Mouse (Mus musculus) urinary bladder, postnatal 14 days (tissue): ENCODE measurements around the gene Pigyl.

Experiments
- DNase-seq: peaks from one replicate; pipeline ENCODE4 v3.0.0; 2021; ENCODE audit warnings: low spot score

Pigyl gene

DNA sequence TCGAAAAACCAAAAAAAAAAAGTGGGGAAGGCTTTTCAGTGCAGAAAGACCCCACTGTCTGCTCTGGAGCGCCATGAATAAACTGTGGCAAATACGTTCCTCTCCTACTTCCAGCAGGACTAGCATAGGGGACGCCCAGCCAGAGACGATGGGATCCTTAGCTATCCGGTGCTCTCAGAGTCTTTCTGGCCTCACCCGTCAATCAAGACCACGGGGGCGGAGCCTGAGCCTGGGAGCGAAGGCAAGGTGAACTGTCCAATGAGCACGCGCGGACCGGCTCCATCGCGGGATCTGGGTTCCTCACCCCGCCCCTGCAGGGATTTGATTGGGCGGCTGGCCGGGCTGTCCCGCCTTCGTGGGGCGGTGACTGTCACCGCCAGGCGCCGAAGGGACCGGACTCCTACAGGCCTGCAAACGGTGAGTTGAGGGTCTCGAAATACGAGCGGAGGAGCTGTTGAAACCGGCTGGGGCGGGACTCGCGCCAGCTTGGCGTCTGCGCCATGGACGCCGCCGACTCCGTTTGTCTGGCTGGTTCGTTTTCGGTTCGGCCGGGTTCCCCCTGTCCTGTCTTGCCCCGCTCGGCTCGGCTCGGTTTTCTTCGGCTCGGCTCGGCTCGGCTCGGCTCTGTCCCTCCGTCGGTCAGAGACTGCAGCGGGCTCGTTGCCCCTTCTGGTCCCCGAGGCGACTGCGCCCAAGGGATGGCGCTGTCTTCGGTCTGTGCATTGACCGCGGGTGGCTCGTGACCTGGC lies at the start of gene Pigyl:
Gene Pigyl (plus strand): TSS at position 350 of the 749 bp plus-strand sequence.
- peak; percentile 100 for DNase-seq

DNA sequence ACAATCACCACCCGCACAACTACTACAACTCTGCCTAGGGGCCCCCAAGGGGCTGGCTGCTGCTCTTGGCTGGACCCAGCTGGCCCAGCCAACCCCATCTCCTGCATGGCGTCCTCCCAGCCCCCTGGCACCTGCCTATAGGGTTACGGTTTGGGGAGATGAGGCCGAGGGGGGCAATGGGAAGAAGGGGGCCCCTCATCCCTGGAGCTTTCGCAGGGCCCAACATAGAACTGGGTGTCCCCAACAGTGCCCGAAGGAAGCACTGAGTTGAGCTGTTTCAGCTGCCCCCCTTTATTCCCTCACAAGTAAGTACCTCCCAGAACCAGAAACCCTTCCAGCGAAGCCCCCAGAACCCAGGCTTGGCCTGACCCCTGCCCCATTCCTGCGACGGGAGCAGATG lies 48.5 kb upstream of the Pigyl start:
- DNase-seq = no peak

DNA sequence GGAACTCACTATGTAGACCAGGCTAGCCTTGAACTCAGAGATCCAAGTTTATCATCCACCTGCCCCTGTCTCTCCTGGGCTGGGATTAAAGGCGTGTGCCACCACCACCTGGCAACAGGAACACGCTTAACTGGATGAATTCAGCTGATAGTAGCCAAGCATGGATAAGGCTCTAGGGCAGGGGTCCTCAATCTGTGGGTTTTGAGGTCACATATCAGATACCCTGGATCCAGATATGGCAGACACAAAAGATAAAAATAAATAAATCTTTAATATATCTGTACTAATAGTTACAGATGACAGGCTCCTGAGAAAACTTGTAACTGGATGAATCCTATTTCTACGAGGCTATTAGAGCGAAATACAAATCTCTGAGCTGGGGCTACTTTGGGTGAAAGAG lies 41.0 kb upstream of the Pigyl start:
- DNase-seq = no peak

DNA sequence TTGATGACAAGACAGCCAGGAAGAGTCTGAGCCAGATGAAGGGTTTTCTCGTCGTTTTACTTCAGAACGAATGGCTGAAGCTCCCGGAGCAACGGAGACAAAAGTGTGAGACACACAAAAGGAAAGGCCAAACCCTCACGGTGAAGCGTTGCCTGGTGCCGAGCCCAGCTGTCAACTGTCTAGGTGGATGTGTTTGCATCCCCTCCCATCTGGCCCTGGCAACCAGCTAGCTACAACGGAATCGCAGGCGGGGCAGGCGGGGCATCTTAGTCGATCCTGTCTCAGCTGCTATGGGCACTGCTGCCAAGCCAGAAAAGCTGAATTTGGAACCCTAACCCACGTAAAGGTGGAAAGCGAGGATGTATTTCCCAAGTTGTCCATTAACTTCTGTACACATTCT lies 40.6 kb upstream of the Pigyl start:
- DNase-seq = no peak

DNA sequence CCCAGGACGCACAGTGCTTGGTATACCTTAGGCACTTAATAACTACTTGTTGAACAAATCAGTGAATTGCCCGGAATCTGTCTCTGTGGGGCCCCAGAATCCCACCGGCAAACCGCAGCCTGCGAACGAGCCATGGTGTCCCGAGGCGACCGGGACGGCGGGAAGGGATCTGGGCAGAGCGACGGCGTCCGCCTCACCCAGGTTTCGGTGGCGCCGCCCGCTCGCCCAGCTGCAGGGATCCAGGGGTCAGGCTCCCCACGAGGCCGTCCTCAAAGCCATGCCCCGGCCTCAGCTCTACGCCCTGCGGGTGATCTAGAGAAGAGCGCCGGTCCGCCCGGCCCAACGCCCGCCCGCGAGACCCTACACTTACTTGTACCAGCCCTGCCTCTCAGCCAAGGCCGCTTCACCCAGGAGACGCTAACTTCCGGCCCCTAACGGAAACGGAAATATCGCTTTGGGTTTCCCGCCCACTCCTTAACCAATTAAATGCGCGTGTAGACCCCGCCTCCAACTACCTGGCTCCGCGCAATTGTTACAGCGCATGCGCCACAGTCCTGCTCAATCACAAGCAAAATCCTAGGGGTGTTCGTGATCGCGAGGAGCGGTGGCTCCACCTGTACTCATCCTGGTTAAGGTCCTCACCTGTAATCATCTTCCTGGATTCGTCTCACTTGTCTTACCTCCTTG lies 39.8 kb upstream of the Pigyl start, which contains the start of gene Elof1:
Gene Elof1 (minus strand): TSS at position 433 of the 687 bp plus-strand sequence.
- DNase-seq = peak; percentile 94

DNA sequence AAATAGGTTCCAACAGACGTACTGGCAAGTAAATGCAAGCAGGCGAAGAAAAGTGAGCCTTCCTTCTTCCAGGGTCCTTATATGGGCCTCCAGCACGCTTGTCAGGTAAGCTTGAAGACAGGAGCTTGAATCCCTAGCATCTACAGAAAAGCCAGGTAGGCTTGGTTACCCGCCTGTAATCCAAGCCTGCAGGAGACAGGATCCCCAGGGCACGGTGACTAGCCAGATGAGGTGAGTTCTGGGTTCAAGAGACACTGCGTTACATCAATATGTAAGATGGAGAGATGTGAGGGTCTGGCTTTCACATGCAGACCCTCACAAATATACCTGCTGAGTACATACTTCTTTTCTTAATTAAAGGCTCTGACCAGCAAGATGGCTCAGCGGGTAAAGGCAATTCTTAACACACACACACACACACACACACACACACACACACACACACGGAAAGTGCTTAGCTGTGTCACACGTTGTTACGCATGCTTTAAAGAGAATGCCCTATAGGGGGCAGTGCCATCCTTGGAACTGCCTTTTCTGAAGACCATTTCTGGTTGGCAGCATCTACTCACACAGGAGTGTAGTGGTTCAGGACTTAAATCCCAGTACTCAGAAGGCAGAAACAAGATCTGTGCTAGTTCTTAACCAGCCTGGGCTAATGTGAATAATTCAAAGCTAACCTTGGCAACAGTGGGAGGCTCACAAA lies 38.7 kb upstream of the Pigyl start:
- peak; percentile 58 for DNase-seq

DNA sequence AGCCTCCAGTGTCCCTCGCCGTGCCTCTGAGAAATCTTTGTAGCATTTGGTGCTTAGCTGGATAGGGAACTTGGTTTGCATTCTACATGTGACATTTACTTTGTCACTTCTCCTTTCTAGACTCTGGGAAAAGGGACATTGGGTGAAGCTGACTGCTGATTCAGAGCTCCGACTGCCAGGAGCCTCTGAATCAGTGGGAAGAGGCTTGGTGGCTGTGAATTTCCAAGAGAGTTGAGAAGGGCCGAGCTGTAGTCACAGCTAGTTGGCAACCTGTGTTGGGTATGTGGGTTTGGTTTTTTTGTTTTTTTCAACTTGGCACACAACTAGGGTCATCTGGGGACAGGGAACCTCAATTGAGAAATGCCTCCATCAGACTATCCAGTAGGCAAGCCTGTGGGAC lies 37.1 kb upstream of the Pigyl start:
- no peak for DNase-seq

DNA sequence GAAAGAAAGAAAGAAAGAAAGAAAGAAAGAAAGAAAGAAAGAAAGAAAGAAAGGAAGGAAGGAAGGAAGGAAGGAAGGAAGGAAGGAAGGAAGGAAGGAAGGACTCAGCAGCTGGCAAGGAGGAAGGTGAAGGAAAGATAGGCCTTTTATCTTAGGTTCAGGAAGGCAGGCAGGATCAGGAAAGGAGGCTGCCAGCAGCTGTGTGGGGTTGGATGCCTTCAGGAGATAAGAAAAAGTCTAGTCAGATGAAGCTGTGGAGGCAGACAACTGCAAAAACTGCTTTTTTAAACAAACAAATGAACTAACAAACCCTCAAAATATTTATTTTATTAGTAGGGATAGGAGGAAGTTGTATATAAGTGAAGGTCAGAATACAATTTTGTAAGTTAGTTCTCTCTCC lies 35.1 kb upstream of the Pigyl start:
- DNase-seq = no peak

DNA sequence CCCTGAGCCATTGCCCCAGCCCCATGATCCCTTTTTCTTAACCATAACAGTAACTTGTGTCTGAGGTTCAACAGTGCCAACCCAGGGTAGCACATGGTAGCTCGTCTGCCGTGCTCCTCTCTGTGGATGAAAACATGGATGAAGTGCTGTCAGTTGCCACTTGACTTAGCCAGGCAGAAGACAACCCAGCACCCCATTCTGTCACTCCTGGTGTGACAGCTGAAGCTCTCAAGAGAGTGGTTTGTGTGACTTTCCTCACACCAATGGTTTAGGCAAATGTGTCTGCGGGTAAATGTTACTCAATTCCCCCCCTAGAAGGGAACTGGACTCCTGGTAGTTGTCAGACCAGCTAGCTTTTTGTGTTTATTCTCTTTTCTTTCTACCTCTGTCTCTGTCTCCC lies 34.6 kb upstream of the Pigyl start:
- DNase-seq = no peak

DNA sequence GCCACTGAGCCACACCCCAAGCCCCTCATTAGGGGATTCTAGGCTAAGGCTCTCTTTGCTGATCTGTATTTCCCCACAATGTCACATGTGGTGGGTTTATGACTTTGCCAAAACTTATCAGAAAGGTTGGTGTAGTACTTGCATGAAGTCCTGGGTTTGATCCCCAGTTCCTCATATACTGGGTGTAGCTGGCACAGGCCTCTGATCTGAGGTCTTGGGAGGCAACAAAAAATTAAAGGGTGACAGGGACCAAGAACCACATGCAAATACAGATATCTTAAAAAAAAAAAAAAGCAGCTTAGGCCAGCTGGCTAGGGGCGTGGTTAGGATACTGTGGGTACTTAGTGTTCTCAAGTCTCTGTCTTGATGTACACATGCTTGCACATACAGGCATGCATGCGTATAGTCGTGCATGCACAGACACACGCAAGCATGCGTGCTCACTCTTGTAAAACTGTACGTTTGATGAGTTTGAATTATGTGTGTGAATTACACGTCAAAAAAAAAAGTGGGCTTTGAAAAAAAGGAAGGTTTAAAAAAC lies 33.5 kb upstream of the Pigyl start:
- no peak for DNase-seq

DNA sequence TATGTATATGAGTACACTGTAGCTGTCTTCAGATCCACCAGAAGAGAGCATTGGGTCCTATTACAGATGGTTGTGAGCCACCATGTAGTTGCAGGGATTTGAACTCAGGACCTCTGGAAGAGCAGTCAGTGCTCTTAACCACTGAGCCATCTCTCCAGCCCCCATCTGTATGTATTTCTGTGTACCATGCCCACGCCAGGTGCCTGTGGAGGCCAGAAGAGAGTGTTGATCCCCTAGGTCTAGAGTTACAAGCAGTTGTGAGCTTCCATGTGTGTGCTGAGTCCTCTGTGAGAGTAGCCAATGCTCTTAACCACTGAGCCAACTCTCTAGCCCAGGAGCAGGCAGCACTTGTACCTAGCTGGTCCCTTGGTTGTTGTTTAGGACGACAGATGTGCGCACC lies 32.5 kb upstream of the Pigyl start:
- DNase-seq = no peak

DNA sequence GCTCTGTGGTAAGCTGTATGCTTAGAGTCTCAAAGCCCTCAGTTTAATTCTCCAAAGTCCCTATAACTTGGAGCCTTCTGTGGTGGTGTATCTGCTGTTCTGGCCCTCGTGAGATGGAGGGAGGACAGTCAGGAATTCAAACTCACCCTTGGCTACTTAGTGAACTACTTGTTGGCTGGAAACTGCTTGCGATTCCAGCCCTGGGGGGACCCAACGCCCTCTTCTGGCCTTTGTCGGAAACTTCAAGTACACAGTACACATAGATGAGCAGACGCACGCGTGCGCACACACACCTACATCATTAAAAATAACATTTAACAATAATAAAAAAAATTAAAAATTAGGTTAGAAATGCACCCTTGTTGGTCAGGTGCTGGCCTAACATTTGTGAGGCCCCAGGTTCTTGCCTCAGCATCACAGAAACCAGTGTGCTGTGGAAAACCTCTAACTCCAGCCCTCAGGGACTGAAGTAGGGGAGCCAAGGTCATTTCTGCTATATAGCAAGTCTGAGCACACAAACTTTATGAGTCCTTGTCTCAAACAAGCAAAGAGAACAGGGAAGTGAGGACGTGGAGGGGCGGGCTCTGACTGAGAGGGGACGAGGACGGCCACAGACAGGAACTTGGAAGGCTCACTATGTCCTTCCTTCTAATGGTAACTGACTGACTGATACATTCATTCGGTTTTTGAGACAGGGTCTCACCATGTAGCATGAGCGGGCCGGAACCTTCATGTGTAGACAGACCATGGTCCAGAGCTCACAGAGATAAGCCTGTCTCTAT lies 31.2 kb upstream of the Pigyl start:
- DNase-seq = no peak

DNA sequence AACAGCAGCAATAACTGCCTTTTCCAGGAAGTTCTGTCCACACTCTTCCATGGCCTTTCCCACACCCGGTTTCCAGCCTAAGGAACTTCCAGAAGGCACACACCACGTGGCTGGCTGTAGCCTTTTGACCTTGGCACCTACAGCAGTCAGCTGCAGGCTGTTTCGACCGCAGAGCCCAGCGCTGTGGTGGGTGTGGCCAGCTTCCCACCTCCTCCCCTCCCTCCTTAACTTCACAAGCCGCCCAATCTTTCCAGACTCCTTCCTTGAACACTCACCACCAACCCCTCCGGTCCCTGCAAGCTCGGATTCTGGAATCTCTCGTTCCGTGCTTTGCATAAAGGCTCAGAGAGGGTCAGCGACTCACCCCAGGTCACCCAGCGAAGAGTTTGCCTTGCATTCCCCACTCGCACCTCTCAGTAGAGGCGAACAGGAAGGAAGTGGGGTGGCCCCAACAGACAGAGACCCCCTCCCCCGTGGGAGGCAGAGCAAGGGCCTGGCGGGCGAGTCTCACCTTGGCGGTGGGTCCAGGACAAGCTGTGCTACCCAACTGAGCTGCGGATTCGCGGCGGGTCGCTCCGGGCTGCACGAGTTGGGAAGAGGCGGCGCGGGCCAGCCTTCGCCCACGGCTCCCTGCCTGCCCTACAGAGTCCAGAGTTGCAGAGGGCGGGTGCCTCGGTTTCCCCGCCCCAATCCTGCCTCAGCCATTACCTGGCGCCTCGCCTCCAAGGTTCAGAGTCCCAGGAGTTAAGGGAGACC lies 25.2 kb upstream of the Pigyl start:
- peak; percentile 47 for DNase-seq

DNA sequence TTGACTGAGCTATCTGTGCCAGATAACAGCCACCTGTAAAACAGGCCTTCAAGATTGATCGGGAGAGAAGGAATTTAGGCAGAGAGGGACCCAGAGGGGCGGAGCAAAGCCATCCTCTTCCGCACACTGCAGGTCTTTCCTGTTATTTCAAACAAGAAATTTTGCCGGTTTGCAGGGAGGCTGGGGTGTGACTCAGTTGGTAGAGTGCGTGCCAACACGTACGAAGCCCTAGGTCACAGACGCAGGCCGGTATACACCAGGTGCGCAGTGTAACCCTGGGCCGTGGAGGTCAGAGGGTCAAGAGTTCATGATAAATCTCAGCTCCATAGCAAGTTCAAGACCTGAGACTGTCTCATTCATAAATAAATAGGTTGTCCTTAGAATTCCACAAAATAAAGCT lies 24.4 kb upstream of the Pigyl start:
- no peak for DNase-seq

DNA sequence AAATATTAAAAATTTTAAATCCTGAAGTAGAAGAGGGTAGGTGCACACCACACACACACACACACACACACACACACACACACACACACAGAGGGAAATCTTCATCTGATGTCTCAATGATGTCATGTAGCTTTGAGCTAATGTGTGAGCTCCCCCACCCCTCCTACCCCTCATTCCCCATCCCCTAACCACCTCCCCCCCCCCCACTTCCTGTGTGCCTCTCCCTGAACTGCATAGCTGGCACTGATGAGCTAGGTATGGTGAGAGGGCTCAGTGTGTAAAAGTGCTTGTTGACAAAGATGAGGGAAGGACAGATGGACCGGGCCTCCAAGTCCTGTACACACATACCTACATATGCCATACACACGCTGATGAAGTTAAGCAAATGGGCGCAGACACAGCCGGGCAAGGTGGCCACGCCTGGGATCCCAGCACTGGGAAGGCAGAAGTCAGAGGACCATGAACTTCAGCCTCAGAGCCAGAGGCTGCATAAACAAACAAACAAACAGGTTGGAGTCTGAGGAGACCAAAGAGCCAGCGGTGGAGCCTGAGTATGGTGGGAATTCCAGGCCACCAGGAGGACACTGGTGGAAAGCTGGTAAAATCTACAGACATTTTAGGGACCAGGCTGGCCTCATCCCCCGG lies 22.3 kb upstream of the Pigyl start:
- DNase-seq = no peak

DNA sequence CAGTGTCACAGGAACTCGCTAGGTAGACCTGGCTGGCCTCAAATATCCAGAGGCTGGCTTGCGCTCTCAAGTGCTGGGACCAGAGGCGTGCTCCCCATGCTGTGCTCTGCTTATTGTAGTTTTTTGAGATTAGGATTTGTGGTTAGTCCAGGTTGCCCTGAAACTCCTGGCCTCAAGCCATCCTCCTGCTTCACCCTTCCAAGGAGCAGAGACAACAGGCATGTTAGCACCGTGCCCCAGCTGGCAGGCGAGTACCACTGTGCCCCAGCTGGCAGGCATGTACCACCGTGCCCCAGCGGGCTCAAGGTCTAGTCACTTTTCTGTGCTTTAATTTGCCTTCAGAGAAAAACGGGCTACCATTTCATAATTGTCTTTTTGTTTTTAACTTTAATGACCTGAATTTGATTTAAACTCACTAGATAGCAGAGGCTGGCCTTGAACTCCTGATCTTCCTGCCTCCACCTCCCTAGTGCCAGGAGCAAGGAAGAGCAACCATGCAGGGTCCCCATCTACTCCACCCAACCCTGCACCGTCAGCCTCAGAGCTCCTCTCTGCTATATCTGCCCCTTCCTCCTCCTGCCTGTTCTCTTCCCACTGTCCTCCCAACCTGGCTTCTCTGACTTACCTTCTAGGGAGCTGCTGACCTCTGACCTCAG lies 21.5 kb upstream of the Pigyl start:
- DNase-seq = no peak

DNA sequence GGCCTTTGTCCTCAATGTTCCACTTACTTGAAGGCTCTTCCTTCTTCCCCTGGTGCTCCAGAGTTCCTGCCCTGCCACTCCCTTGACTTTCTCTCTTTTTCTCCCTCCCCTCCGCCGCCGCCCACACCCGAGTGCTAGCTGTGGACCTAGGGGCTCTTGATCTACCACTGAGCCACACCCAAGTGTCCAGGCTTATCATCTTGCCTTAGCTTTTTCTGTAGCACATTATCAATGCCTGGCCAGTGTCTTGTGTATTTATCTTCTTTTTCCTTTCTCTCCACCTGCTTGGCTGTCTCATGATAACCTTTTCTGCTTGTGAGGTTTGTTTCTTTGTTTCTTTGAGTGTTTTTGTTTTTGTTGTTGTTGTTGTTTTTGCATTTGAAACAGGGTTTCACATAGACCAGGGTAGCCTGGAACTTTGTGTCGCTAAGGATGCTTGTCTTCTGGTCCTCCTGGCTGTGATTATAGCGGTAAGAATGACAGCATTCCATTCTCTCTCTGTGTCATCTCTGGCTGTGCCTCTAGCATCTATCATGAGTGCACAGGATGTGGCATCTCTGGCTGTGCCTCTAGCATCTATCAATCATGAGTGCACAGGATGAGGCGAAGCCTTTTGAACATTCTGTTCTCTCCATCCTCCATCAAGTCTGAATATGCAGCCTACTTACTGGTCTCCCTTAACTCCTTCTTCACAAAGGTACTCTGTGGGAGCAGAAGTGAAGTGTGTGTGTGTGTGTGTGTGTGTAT lies 20.8 kb upstream of the Pigyl start, which contains the start of gene Acp5:
Gene Acp5 (minus strand): TSS at position 68 of the 747 bp plus-strand sequence.
- DNase-seq = no peak

DNA sequence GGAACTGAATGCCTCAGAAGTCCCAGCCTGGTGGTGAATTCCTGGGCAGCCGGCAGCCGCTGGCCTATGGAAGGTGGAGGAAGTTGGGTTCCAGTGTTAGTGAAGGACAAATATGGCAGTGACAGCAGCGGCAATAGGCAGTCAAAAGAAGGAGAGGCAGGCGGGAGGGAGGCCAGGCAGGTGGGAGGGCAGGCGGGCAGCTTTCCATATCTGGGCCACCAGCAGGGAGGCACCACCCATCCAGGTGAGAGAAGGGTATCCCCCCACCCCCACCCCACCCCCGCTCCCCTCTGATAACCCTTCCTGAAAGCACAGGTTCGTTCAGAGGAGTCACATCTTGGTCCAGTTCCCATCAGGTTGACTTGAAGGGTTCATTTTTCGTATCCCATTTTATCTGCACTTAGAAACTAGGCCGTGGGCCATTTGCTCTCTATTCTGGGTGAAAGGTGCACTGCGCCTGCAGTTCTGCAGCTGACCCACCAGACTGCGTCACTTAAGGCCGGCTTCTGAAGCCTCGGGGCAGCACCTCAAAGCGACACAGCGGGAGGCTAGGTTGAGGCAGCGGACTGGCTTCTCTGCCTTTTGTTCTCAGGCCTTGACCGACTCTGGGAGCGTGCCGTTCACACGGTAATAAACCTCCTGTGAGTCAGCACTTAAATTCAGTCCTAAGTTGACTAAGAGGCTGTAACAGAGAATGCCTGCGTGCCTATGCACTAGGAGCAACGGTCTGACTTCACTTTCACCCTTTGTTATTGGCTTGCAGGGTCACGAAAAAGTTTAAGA lies 19.7 kb upstream of the Pigyl start:
- peak; percentile 38 for DNase-seq

DNA sequence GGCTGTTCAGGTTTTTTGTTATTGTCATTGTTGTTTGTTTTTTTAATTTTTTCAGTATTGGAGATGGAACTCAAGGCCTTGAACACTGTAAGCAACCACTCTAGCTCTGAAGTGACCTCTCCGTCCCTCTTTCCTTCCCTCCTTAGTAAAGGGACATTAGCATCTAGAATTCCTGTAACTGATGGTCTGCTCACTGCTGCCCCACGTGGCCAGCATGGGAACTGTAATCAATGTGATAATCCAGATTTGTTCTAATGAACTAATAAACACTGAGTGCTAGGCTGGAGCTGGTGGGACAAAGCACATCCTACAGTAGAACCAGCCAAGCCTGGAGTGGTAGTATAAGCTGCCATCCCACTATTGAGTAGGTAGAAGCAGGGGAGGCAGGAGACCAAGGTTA lies 18.2 kb upstream of the Pigyl start:
- peak; percentile 22 for DNase-seq
